Mouse (Mus musculus): ENCODE measurements around the gene Kcnk18. TPM values are rescaled to one million over a fixed set of nuclear protein-coding genes. Genes with fewer than 3 reads are reported as not detected.

Kcnk18 gene
- polyA plus RNA-seq, 1 experiment from 2014 or later: not detected

Other genes with a start within 250 kb of the Kcnk18 start
- gene Shtn1, start 143.1 kb upstream of the Kcnk18 start, polyA plus RNA-seq (2015; fragmentation: Nextera tagmentation; extraction: Ambion mirVana): 0.45 and 0.60 TPM in 2 replicates
- gene Vax1, start 49.2 kb upstream of the Kcnk18 start, polyA plus RNA-seq (2015; fragmentation: Nextera tagmentation; extraction: Ambion mirVana): not detected in 2 replicates
- gene Slc18a2, start 41.7 kb downstream of the Kcnk18 start, polyA plus RNA-seq (2015; fragmentation: Nextera tagmentation; extraction: Ambion mirVana): 3.4 and 4.3 TPM in 2 replicates
- 14.4 and 21.8 TPM in 2 replicates for gene Rps12-ps3, start 103.1 kb downstream of the Kcnk18 start, polyA plus RNA-seq (2015; fragmentation: Nextera tagmentation; extraction: Ambion mirVana)
- 3.9 and 4.4 TPM in 2 replicates for gene Pdzd8, start 126.6 kb downstream of the Kcnk18 start, polyA plus RNA-seq (2015; fragmentation: Nextera tagmentation; extraction: Ambion mirVana)
- not detected in 2 replicates for gene Emx2, start 239.2 kb downstream of the Kcnk18 start, polyA plus RNA-seq (2015; fragmentation: Nextera tagmentation; extraction: Ambion mirVana)

Measured in liver, embryonic 13.5 days (tissue).